Mouse (Mus musculus) midbrain, embryonic 15.5 days (tissue): ENCODE measurements around the gene Zfp119b. TPM values are rescaled to one million over a fixed set of nuclear protein-coding genes. Genes with fewer than 3 reads are reported as not detected.

ENCODE experiments used
- ATAC-seq: fragments of 200-750 bp; cut with Nextera tagmentation; replicated peaks from 2 replicates; pipeline ENCODE4 v1.8.0; 2017; ENCODE audit warnings: moderate TSS enrichment
- H3K27ac ChIP-seq: fragments of 300-500 bp; sonication (generic); 2 replicates; pipeline ENCODE4 v1.5.1; 2015; ENCODE audit warnings: mild to moderate bottlenecking, inconsistent platforms
- H3K27me3 ChIP-seq: fragments of 300-500 bp; sonication (generic); replicated peaks from 2 replicates; pipeline ENCODE4 v1.6.1; 2015; ENCODE audit warnings: inconsistent platforms
- H3K36me3 ChIP-seq: fragments of 300-500 bp; sonication (generic); replicated peaks from 2 replicates; pipeline ENCODE4 v1.6.1; 2015; ENCODE audit warnings: inconsistent platforms
- H3K4me1 ChIP-seq: fragments of 300-500 bp; sonication (generic); 2 replicates; pipeline ENCODE4 v1.6.1; 2015; ENCODE audit warnings: inconsistent platforms
- H3K4me2 ChIP-seq: fragments of 300-500 bp; sonication (generic); 2 replicates; pipeline ENCODE4 v1.6.1; 2015; ENCODE audit warnings: inconsistent platforms, mild to moderate bottlenecking, moderate library complexity
- H3K4me3 ChIP-seq: fragments of 300-500 bp; sonication (generic); 2 replicates; pipeline ENCODE4 v1.5.1; 2015; ENCODE audit warnings: mild to moderate bottlenecking, inconsistent platforms
- H3K9ac ChIP-seq: fragments of 300-500 bp; sonication (generic); 2 replicates; pipeline ENCODE4 v1.6.1; 2015; ENCODE audit warnings: mild to moderate bottlenecking, inconsistent platforms
- H3K9me3 ChIP-seq: fragments of 300-500 bp; sonication (generic); 2 replicates; pipeline ENCODE4 v1.6.1; 2016; ENCODE audit warnings: inconsistent platforms
- WGBS: fragments of 180-500 bp; shearing (Covaris S2); methylation state at CpG from one replicate; pipeline ENCODE4 v1.1.7; 2015; ENCODE audit warnings: mixed read lengths; 5-methylcytosine and 5-hydroxymethylcytosine counted together
- polyA plus RNA-seq: library from polyadenylated mRNA; unstranded; fragments of >200 nt; fragmentation: Nextera tagmentation; extraction: Ambion mirVana; gene quantifications from 2 replicates; pipeline ENCODE4 v1.2.1, GENCODE M21; 2015

Gene Zfp119b
- 9.6 and 10.2 TPM in 2 replicates for polyA plus RNA-seq

DNA sequence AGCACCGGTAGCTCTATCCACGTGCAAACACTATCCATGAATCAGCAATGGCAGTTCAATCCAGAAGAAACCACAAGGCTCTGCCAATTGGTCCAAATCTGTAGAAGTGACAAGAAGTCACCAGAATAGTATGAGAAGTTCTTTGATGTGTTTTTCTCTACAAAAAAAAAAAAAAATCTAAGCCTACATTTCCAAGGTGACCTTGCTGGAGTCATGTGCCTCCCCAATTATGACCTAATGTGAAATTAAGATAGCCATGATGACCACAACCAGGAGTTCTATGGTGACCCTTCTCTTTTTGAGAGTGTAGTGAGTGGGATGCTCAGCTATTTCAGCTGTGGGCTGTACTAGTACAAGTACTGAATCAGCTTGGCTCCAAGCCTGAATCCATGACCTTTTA lies at the start of gene Zfp119b:
TSS of gene Zfp119b (minus strand) at position 101 of the 400 bp plus-strand sequence.
- Histone ChIP-seq H3K9me3 (no peaks in the 10 kb centered on the region), H3K27ac (no peak within 1 kb of the TSS), H3K9ac (no peak within 1 kb of the TSS), H3K4me3 (no peak within 1 kb of the TSS), H3K27me3 (peaks cover 4% of the 10 kb centered on the region; the same call in 1 of the 2 replicates), H3K36me3 (no peaks in the 10 kb centered on the region), H3K4me1 (peaks cover 6% of the 10 kb centered on the region; the same call in 1 of the 2 replicates), H3K4me2 (no peak within 1 kb of the TSS)
- ATAC-seq: no peak
- 93% methylated on average over 2 of the region's 2 CpGs for WGBS

DNA sequence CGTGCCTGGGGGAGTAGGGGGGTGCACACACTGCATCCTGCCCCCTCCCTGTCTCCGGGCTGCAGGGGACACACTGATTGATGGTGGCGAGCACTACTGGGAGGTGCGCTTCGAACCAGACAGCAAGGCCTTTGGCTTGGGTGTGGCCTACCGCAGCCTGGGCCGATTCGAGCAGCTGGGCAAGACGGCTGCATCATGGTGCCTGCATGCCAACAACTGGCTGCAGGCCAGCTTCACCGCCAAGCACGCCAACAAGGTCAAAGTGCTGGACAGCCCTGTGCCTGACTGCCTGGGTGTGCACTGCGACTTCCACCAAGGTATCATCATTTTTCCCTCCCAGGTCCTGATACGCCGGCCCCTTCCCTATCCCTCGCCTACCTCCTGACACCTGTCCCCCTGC lies 46.7 kb upstream of the Zfp119b start:
- Histone ChIP-seq H3K27ac (no peak overlapping the region), H3K36me3 (peaks cover 23% of the 10 kb centered on the region), H3K27me3 (peaks cover 11% of the 10 kb centered on the region; the same call in 1 of the 2 replicates), H3K9ac (no peak overlapping the region), H3K4me3 (no peak overlapping the region), H3K4me1 (no peaks in the 10 kb centered on the region), H3K9me3 (no peaks in the 10 kb centered on the region), H3K4me2 (no peak overlapping the region)
- ATAC-seq: no peak
- WGBS: 86% methylated on average over 15 of the region's 15 CpGs

DNA sequence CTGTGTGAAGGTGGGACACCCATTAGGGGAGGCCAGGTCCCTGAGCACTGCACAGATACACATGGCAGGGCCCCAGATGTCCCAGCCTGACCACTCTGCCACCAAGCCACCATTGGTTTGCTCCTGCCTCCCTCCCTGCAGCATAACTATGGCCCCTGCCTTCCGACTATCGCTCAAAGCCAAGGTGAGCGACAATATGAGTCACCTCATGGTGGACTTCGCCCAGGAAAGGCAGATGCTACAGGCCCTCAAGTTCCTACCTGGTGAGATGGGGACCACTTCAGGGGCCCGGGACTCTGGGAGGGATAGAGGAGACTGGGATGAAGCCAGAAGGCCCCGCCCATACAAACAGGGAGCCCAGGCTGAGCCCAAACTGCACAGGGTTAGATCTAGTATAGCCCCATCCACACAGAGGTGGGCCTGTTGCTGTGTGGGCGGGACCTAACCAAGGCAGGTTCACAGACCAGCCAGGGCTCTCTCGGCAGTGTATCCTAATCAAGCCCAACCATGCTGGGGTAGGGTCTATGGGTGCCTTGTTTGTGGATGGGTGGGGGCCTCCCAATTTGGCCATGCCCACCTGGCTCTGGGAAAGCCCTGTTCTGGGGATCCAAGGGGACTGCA lies 41.1 kb upstream of the Zfp119b start:
- no peak for ATAC-seq

DNA sequence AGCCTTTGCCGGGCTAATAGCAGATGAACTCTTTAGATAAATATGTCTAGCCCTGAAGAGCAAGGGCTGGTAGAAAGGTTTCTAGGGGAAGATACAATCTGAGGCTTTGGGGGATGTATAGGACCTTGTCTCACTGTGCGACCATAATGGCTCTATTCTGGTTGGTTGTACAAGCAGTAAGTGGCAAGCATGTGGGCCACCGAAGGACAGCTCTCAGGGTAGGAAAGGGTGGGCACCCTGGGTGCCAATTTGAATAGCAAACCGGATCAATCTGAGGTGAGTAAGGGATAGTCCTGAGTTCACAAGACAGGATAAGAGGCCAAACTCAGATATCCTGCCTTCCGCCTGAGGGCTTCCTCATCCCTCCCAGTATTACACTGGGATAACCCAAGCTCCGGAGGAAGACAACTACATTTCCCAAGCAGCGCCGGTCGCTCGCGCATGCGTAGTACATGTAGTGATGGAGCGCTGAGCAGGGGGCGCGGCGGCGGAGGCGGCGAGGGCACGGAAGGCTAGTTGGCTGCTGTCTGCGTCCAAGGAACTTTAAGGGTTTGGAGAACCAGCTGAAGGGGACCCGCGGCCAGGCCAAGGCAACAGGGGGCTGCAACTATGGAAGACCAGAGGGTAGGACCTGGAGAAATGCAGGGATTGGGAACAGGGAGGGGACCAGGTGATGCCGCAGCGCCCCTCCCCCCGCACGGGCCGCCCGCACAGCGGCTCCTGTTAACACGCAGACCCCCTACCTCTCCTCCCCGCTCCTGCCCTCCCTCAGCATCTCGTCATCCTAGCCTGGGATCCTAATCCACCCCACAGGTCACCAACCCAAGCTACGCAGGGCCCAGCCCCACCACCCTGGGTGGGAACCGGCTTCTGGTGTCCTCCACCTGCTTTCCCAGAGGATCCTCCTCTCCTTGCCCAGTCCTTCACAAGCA lies 37.0 kb upstream of the Zfp119b start, which contains the start of gene Fsd1:
TSS of gene Fsd1 (plus strand) at position 480 of the 932 bp plus-strand sequence.
- no peaks in the 10 kb centered on the region for H3K9me3 ChIP-seq
- peaks cover 16% of the 10 kb centered on the region for H3K4me1 ChIP-seq
- 9% methylated on average over 34 of the region's 35 CpGs for WGBS
- peak within 1 kb of the TSS; percentile 89 for H3K9ac ChIP-seq
- H3K4me3 ChIP-seq: peak within 1 kb of the TSS; percentile 91
- H3K27ac ChIP-seq: peak within 1 kb of the TSS; percentile 81
- H3K4me2 ChIP-seq: peak within 1 kb of the TSS; percentile 86
- H3K27me3 ChIP-seq: no peaks in the 10 kb centered on the region
- peaks cover 5% of the 10 kb centered on the region; the same call in 1 of the 2 replicates for H3K36me3 ChIP-seq
- peak; percentile 87 for ATAC-seq

More for the DNA sequence above, 41.1 kb upstream of the Zfp119b start:
- peaks cover 16% of the 10 kb centered on the region for H3K4me1 ChIP-seq
- no peak overlapping the region for H3K4me3 ChIP-seq
- no peak overlapping the region for H3K27ac ChIP-seq
- WGBS: 90% methylated on average over 8 of the region's 8 CpGs
- no peaks in the 10 kb centered on the region for H3K9me3 ChIP-seq
- no peak overlapping the region for H3K4me2 ChIP-seq
- H3K27me3 ChIP-seq: no peaks in the 10 kb centered on the region
- H3K36me3 ChIP-seq: peaks cover 25% of the 10 kb centered on the region
- no peak overlapping the region for H3K9ac ChIP-seq

DNA sequence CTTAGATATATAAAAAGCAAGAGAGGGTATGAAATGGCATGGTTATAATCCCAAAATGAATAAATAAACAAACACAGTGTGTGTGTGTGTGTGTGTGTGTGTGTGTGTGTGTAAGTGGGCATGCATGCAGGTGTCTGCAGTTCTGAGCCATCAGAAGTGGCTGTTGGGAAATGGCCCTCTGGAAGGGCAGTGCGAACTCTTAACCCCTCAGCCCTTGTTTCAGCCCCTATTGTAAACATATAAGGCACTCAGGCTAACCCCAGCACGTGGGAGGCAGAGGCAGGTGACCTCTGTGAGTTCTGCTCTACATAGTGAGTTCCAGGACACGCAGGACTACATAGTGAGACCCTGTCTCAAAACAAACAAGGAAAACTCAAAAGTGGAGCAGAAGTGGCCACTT lies 28.0 kb upstream of the Zfp119b start:
- Histone ChIP-seq H3K4me3 (no peak overlapping the region), H3K9ac (no peak overlapping the region), H3K27me3 (no peaks in the 10 kb centered on the region), H3K36me3 (peaks cover 5% of the 10 kb centered on the region; the same call in 1 of the 2 replicates), H3K9me3 (no peaks in the 10 kb centered on the region), H3K4me1 (peaks cover 18% of the 10 kb centered on the region), H3K27ac (peak overlapping the region; percentile 68; the same call in 1 of the 2 replicates), H3K4me2 (no peak overlapping the region)
- WGBS: 64% methylated on average over 3 of the region's 3 CpGs
- 0 out of 2 replicates have a peak, but pooled peaks have one; percentile 0 for ATAC-seq

DNA sequence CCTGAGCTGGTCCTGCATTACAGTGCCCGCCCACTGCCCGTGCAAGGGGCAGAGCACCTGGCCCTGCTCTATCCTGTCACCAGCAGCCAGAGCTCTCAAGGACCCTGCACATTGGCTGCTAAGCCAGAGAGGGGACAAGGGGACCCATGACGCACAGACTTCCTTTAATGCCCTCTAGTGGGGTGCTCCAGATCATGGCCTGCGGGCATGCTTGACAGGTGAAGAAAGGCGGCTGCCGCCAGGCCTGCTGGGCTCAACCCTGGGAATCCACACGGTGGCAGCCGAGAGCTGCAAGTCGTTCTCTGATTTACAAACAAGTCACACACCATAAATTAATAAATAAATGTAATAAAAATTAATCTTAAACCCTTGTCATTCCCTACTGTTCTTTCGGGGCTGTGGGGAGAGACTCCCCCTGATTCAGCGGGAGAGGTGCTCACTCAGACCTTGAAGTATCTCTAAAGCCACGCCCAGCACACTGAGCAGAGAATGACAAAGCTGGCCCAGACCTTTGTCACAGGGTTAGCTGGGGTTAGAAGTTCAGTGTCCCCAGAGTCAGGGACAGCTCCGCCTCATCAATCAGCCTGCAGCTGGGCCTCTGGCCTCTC lies 27.1 kb upstream of the Zfp119b start:
- H3K27ac ChIP-seq: peak overlapping the region; percentile 68
- H3K36me3 ChIP-seq: peaks cover 5% of the 10 kb centered on the region; the same call in 1 of the 2 replicates
- WGBS: 18% methylated on average over 13 of the region's 13 CpGs
- H3K4me2 ChIP-seq: no peak overlapping the region; the same call in 1 of the 2 replicates
- H3K9me3 ChIP-seq: no peaks in the 10 kb centered on the region
- H3K27me3 ChIP-seq: no peaks in the 10 kb centered on the region
- ATAC-seq: peak; percentile 73
- no peak overlapping the region for H3K4me3 ChIP-seq
- H3K9ac ChIP-seq: no peak overlapping the region
- peaks cover 27% of the 10 kb centered on the region for H3K4me1 ChIP-seq

DNA sequence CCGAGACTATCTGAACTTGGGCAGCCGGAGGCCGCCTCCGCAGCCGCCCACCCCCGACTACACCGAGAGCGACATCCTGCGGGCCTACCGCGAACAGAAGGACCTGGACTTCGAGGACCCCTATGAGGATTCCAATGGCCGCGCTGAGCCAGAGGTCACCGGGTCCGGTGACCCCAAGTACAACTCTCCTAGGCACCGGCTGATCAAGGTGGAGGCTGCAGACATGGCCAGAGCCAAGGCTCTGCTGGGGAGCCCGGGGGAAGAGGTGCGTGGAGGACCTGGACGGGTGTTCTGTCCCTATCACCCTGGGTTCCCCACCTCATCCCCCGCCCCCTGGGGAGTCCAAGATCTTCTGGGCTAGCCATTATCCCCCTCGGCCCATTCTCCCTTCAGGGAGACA lies 22.2 kb upstream of the Zfp119b start:
- Histone ChIP-seq H3K36me3 (peaks cover 5% of the 10 kb centered on the region; the same call in 1 of the 2 replicates), H3K4me2 (peak overlapping the region; percentile 65), H3K9ac (peak overlapping the region; percentile 81), H3K4me3 (peak overlapping the region; percentile 76), H3K27ac (peak overlapping the region; percentile 89; the same call in 1 of the 2 replicates), H3K9me3 (no peaks in the 10 kb centered on the region), H3K4me1 (peaks cover 53% of the 10 kb centered on the region), H3K27me3 (no peaks in the 10 kb centered on the region)
- WGBS: 19% methylated on average over 22 of the region's 22 CpGs
- no peak for ATAC-seq

GRCm38 (mm10) chr17:55969966-55970891 lies 20.9 kb upstream of the Zfp119b start, which contains the start of gene Shd:
Shd (plus strand) TSS chr17:55970467.
- Histone ChIP-seq H3K9ac (peak within 1 kb of the TSS; percentile 81), H3K4me2 (peak within 1 kb of the TSS; percentile 65), H3K4me1 (peaks cover 47% of the 10 kb centered on the region), H3K27ac (peak within 1 kb of the TSS; percentile 89), H3K36me3 (peaks cover 5% of the 10 kb centered on the region; the same call in 1 of the 2 replicates), H3K4me3 (peak within 1 kb of the TSS; percentile 76), H3K27me3 (no peaks in the 10 kb centered on the region), H3K9me3 (no peaks in the 10 kb centered on the region)
- peak; percentile 61 for ATAC-seq
- WGBS: 6% methylated on average over 55 of the region's 55 CpGs

DNA sequence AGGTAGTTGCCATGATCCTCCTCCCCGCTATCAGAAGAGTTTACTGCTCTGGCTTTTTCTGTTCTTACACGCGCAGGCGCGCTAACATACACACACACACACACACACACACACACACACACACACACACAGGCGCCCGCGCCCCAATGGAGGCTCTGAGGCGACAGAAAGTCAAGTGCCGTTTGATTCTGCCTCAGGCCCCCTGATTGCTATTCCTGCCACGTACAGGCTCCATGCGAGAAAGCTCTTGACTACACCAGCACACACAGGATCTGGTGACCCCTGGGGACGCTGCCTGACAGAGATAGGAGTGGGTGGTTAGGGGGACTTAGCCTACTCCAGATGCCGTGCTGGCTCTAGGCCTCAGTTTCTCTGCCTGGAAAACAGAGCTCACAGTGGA lies 20.3 kb upstream of the Zfp119b start:
- peak overlapping the region; percentile 65 for H3K4me2 ChIP-seq
- peak overlapping the region; percentile 76 for H3K4me3 ChIP-seq
- peak overlapping the region; percentile 89 for H3K27ac ChIP-seq
- H3K9me3 ChIP-seq: no peaks in the 10 kb centered on the region
- WGBS: 11% methylated on average over 14 of the region's 14 CpGs
- peak; percentile 70 for ATAC-seq
- peak overlapping the region; percentile 81; the same call in 1 of the 2 replicates for H3K9ac ChIP-seq
- peaks cover 47% of the 10 kb centered on the region for H3K4me1 ChIP-seq
- H3K27me3 ChIP-seq: no peaks in the 10 kb centered on the region
- H3K36me3 ChIP-seq: peaks cover 2% of the 10 kb centered on the region; the same call in 1 of the 2 replicates

GRCm38 (mm10) chr17:55968210-55968609 lies 18.9 kb upstream of the Zfp119b start:
- Histone ChIP-seq H3K27ac (peak overlapping the region; percentile 89), H3K4me1 (peaks cover 47% of the 10 kb centered on the region), H3K4me2 (no peak overlapping the region), H3K4me3 (no peak overlapping the region), H3K9ac (no peak overlapping the region), H3K36me3 (no peaks in the 10 kb centered on the region; the same call in 1 of the 2 replicates), H3K9me3 (no peaks in the 10 kb centered on the region), H3K27me3 (no peaks in the 10 kb centered on the region)
- ATAC-seq: no peak
- 43% methylated on average over 7 of the region's 7 CpGs for WGBS

- no peak overlapping the region for H3K4me2 ChIP-seq
- H3K4me1 ChIP-seq: peaks cover 40% of the 10 kb centered on the region
- no peaks in the 10 kb centered on the region for H3K27me3 ChIP-seq
- no peaks in the 10 kb centered on the region for H3K9me3 ChIP-seq
- no peak overlapping the region for H3K4me3 ChIP-seq
- ATAC-seq: no peak
- no peak overlapping the region for H3K27ac ChIP-seq
- H3K36me3 ChIP-seq: no peaks in the 10 kb centered on the region; the same call in 1 of the 2 replicates
- H3K9ac ChIP-seq: no peak overlapping the region
- WGBS: 93% methylated on average over 4 of the region's 4 CpGs
Observed at GRCm38 (mm10) chr17:55967186-55967585, 17.9 kb upstream of the Zfp119b start.
